Comparison of ENCODE assay signal across 9 mouse cellular contexts in genomic region chr13:63643394-63643793, GRCm38 (mm10).
A peak's percentile ranks its signal among the peaks of the same experiment; 100 is the strongest.
DNase-seq lines count a peak whose midpoint lies in the region; ATAC-seq and TF ChIP-seq lines count a peak whose summit lies in the region.
"Had no signal": no experiment of that assay in that cellular context is flagged by ENCODE, and none has a peak within 500 bp of the region (broad histone marks: within the 10 kb centered on the region; RNA-seq: fewer than 3 reads in every experiment).

No protein-coding gene starts in this region.

- peak overlapping the region; percentile 26 for H3K4me3 ChIP-seq in gastrocnemius, adult 2 months
- H3K4me3 ChIP-seq in kidney, embryonic 16.5 days (ENCODE audit: low read length) = no peak overlapping the region
- H3K4me3 ChIP-seq in macrophage (ENCODE audit: inconsistent target) = no peak overlapping the region
- H3K4me3 ChIP-seq: midbrain, embryonic 15.5 days had no signal

- no peak for DNase-seq in gastrocnemius, adult 2 months
- DNase-seq in gastrocnemius, postnatal 36 days = no peak
- peak; percentile 65 to 83 for DNase-seq in heart, adult 9 months (ENCODE audit: low spot score in 2 of 2)
- no peak for DNase-seq in left cerebral cortex, postnatal 36 days (ENCODE audit: low spot score in 2 of 2)
- no peak for DNase-seq in cerebellum, adult 11 months
- DNase-seq in frontal cortex, adult 2 months (ENCODE audit: extremely low spot score in 1 of 2, low spot score in 1 of 2) = no peak

- H3K9ac ChIP-seq in kidney, embryonic 16.5 days (replicated peaks; ENCODE audit: low read length) = no peak overlapping the region
- H3K9ac ChIP-seq: midbrain, embryonic 15.5 days had no signal

- intact Hi-C loops in gastrocnemius, adult 2 months (cut with DNase I) = loop anchor here (5.0 kb wide), 1 partner anchor 76 kb away; no protein-coding TSS in a partner anchor
- intact Hi-C loops in gastrocnemius, postnatal 36 days (cut with DNase I) = no loop called here
- intact Hi-C loops in left cerebral cortex, postnatal 36 days (cut with DNase I) = no loop called here

- peak overlapping the region; percentile 7; the same call in 1 of the 2 replicates for H3K4me2 ChIP-seq in kidney, embryonic 16.5 days (replicated peaks; ENCODE audit: low read depth, low read length)
- H3K4me2 ChIP-seq: midbrain, embryonic 15.5 days had no signal

- no peaks in the 10 kb centered on the region for H3K27me3 ChIP-seq in kidney, embryonic 16.5 days (ENCODE audit: insufficient read depth, low read length)
- H3K27me3 ChIP-seq: midbrain, embryonic 15.5 days had no signal

- ATAC-seq in kidney, embryonic 16.5 days (ENCODE audit: low FRiP score, low TSS enrichment) = no peak; the same call in 1 of the 2 replicates
- ATAC-seq: midbrain, embryonic 15.5 days had no signal

- WGBS in kidney, embryonic 16.5 days = 34% methylated on average over 2 of the region's 2 CpGs
- WGBS in macrophage (ENCODE audit: missing documents) = 63% methylated on average over 2 of the region's 2 CpGs

- H3K9me3 ChIP-seq in kidney, embryonic 16.5 days (ENCODE audit: low read length) = no peaks in the 10 kb centered on the region
- H3K9me3 ChIP-seq: midbrain, embryonic 15.5 days had no signal

- H3K36me3 ChIP-seq in kidney, embryonic 16.5 days (ENCODE audit: insufficient read depth, low read length) = no peaks in the 10 kb centered on the region
- no peaks in the 10 kb centered on the region for H3K36me3 ChIP-seq in macrophage (ENCODE audit: inconsistent target)
- H3K36me3 ChIP-seq: midbrain, embryonic 15.5 days had no signal

- peak overlapping the region; percentile 86 for H3K27ac ChIP-seq in gastrocnemius, adult 2 months
- H3K27ac ChIP-seq in kidney, embryonic 16.5 days (ENCODE audit: low read length) = peak overlapping the region; percentile 91
- H3K27ac ChIP-seq in macrophage = peak overlapping the region; percentile 21
- H3K27ac ChIP-seq: midbrain, embryonic 15.5 days had no signal

- peaks cover 22% of the 10 kb centered on the region for H3K4me1 ChIP-seq in kidney, embryonic 16.5 days (ENCODE audit: insufficient read depth, low read length)
- H3K4me1 ChIP-seq: midbrain, embryonic 15.5 days had no signal

- no peaks in the 10 kb centered on the region for H3K79me2 ChIP-seq in macrophage (ENCODE audit: inconsistent target)

- no peak for TF ChIP-seq CTCF in gastrocnemius, adult 2 months (IDR thresholded peaks at IDR 0.05)

Comparison
In these comparisons a context has a peak if more than half of its experiments do, and no peak if none do; other contexts are left out.
1. DNase-seq: peak in heart, adult 9 months (2 of 2); none in gastrocnemius, adult 2 months (single experiment), gastrocnemius, postnatal 36 days (0 of 2), left cerebral cortex, postnatal 36 days (0 of 2), cerebellum, adult 11 months (single experiment) and frontal cortex, adult 2 months (0 of 2).
2. H3K27ac ChIP-seq: peak in every context shown above with its lines; median percentile 91 in kidney, embryonic 16.5 days; 86 in gastrocnemius, adult 2 months; 21 in macrophage.